Comparison of ENCODE assay signal across 13 mouse cellular contexts in genomic region chr9:90250141-90250775, GRCm38 (mm10). TPM values are rescaled to one million over a fixed set of nuclear protein-coding genes. Genes with fewer than 3 reads are reported as not detected.
DNase-seq lines count a peak whose midpoint lies in the region; ATAC-seq and TF ChIP-seq lines count a peak whose summit lies in the region.
"Had no signal": no experiment of that assay in that cellular context is flagged by ENCODE, and none has a peak within 500 bp of the region (broad histone marks: within the 10 kb centered on the region; RNA-seq: fewer than 3 reads in every experiment).

No protein-coding gene starts in this region.

- TF ChIP-seq POLR2A in MEL (IDR thresholded peaks at IDR 0.05; ENCODE audit: control insufficient read depth in 1 of 2, insufficient read depth in 1 of 2, low read depth in 1 of 2, low read length in 2 of 2, poor library complexity in 1 of 2): peak in 1 of 2 experiments; percentile 58; a peak in 2 of 4 replicates

- H3K36me3 ChIP-seq in heart, postnatal 0 days (replicated peaks; ENCODE audit: control insufficient read depth, insufficient read depth, low read length): no peaks in the 10 kb centered on the region
- peaks cover 1 to 49% of the 10 kb centered on the region in 2 experiments for H3K36me3 ChIP-seq in MEL (ENCODE audit: control insufficient read depth in 1 of 2, insufficient read depth in 2 of 2, low read length in 2 of 2)
- peaks cover 31% of the 10 kb centered on the region for H3K36me3 ChIP-seq in liver, embryonic 14.5 days (replicated peaks; ENCODE audit: control insufficient read depth, insufficient read depth, low read depth)
- H3K36me3 ChIP-seq in hindbrain, postnatal 0 days (ENCODE audit: insufficient read depth, low read length): peaks cover 3% of the 10 kb centered on the region; the same call in 1 of the 2 replicates

- ATAC-seq in heart, postnatal 0 days (ENCODE audit: insufficient read depth, low read depth): no peak
- ATAC-seq in erythroblast, adult 5-6 weeks (replicated peaks; ENCODE audit: low FRiP score, poor library complexity, severe bottlenecking): peak; percentile 80
- ATAC-seq in liver, embryonic 14.5 days (ENCODE audit: insufficient read depth): peak; percentile 91
- ATAC-seq in hindbrain, postnatal 0 days: no peak

- H3K9ac ChIP-seq in heart, postnatal 0 days (replicated peaks; ENCODE audit: low read depth, low read length): 0 out of 2 replicates have a peak overlapping the region, but pooled peaks have one; percentile 7
- H3K9ac ChIP-seq in MEL (ENCODE audit: control insufficient read depth, low read depth, low read length, poor library complexity, severe bottlenecking): peak overlapping the region; percentile 51
- H3K9ac ChIP-seq in liver, embryonic 14.5 days (replicated peaks): peak overlapping the region; percentile 82
- no peak overlapping the region for H3K9ac ChIP-seq in hindbrain, postnatal 0 days (replicated peaks; ENCODE audit: low read length)

- TF ChIP-seq EP300 in heart, postnatal 0 days (IDR thresholded peaks at IDR 0.05; ENCODE audit: low read depth): no peak
- TF ChIP-seq EP300 in MEL (IDR thresholded peaks at IDR 0.05; ENCODE audit: low read depth in 1 of 2, low read length in 2 of 2): peak; percentile 92 to 96
- TF ChIP-seq EP300 in liver, embryonic 14.5 days (IDR thresholded peaks at IDR 0.05; ENCODE audit: low read depth): peak; percentile 96

- no peaks in the 10 kb centered on the region for H3K9me3 ChIP-seq in heart, postnatal 0 days (replicated peaks; ENCODE audit: control insufficient read depth, low read length)
- H3K9me3 ChIP-seq in MEL (replicated peaks; ENCODE audit: insufficient read depth, low read length): no peaks in the 10 kb centered on the region
- no peaks in the 10 kb centered on the region for H3K9me3 ChIP-seq in liver, embryonic 14.5 days (ENCODE audit: control insufficient read depth, low read length)
- H3K9me3 ChIP-seq in hindbrain, postnatal 0 days (ENCODE audit: low read length): no peaks in the 10 kb centered on the region

- H3K79me2 ChIP-seq in MEL (ENCODE audit: control insufficient read depth, insufficient read depth, low read length, poor library complexity): no peaks in the 10 kb centered on the region; the same call in 1 of the 2 replicates

- H3K4me1 ChIP-seq in heart, postnatal 0 days (ENCODE audit: control insufficient read depth, insufficient read depth): peaks cover 16% of the 10 kb centered on the region
- peaks cover 33 to 46% of the 10 kb centered on the region in 2 experiments for H3K4me1 ChIP-seq in MEL (ENCODE audit: control insufficient read depth in 1 of 2, insufficient read depth in 2 of 2, low read length in 2 of 2)
- peaks cover 66 to 72% of the 10 kb centered on the region in 2 experiments for H3K4me1 ChIP-seq in liver, embryonic 14.5 days (replicated peaks; ENCODE audit: control insufficient read depth in 2 of 2, insufficient read depth in 2 of 2, low read length in 1 of 2)
- H3K4me1 ChIP-seq in hindbrain, postnatal 0 days (ENCODE audit: insufficient read depth, low read length): no peaks in the 10 kb centered on the region

- no peak overlapping the region for H3K4me2 ChIP-seq in heart, postnatal 0 days (ENCODE audit: low read depth, low read length)
- peak overlapping the region; percentile 80 for H3K4me2 ChIP-seq in liver, embryonic 14.5 days (ENCODE audit: low read depth)
- no peak overlapping the region for H3K4me2 ChIP-seq in hindbrain, postnatal 0 days (ENCODE audit: low read depth, low read length)

- no peak overlapping the region for H3K4me3 ChIP-seq in heart, postnatal 0 days (ENCODE audit: low read depth, low read length)
- H3K4me3 ChIP-seq in MEL (ENCODE audit: control insufficient read depth in 1 of 2, insufficient read depth in 1 of 2, low read depth in 2 of 2, low read length in 2 of 2): peak overlapping the region in 1 of 2 experiments; percentile 8; a peak in 1 of 4 replicates
- peak overlapping the region; percentile 33 to 43 for H3K4me3 ChIP-seq in liver, embryonic 14.5 days (ENCODE audit: insufficient read depth in 1 of 2, low read depth in 2 of 2, low read length in 2 of 2)
- H3K4me3 ChIP-seq in hindbrain, postnatal 0 days (ENCODE audit: low read length): no peak overlapping the region

- no peak overlapping the region for H3K27ac ChIP-seq in heart, postnatal 0 days (ENCODE audit: low read depth)
- peak overlapping the region; percentile 96 for H3K27ac ChIP-seq in MEL (ENCODE audit: control insufficient read depth, low read depth, low read length)
- H3K27ac ChIP-seq in liver, embryonic 14.5 days: peak overlapping the region; percentile 100
- no peak overlapping the region for H3K27ac ChIP-seq in hindbrain, postnatal 0 days

- no peak for TF ChIP-seq RAD21 in MEL (IDR thresholded peaks at IDR 0.05; ENCODE audit: low read depth, low read length)

- WGBS in heart, postnatal 0 days: 44% methylated on average over 5 of the region's 5 CpGs
- 18% methylated on average over 5 of the region's 5 CpGs for WGBS in liver, embryonic 14.5 days (ENCODE audit: insufficient replicate concordance)
- WGBS in hindbrain, postnatal 0 days: 87% methylated on average over 5 of the region's 5 CpGs

- H3K27me3 ChIP-seq in heart, postnatal 0 days (ENCODE audit: control insufficient read depth, insufficient read depth, low read length): no peaks in the 10 kb centered on the region
- H3K27me3 ChIP-seq in MEL (ENCODE audit: control insufficient read depth in 1 of 2, insufficient read depth in 2 of 2, low read length in 2 of 2): no peaks in the 10 kb centered on the region
- H3K27me3 ChIP-seq in liver, embryonic 14.5 days (ENCODE audit: control insufficient read depth, insufficient read depth, low read length): no peaks in the 10 kb centered on the region
- no peaks in the 10 kb centered on the region for H3K27me3 ChIP-seq in hindbrain, postnatal 0 days (ENCODE audit: insufficient read depth, low read length)

- no peak for DNase-seq in heart, postnatal 0 days (ENCODE audit: low spot score)
- DNase-seq in heart, postnatal 36 days: no peak
- peak; percentile 93 for DNase-seq in MEL (ENCODE audit: low read depth, low spot score)
- DNase-seq in liver, embryonic 14.5 days (ENCODE audit: low read depth in 3 of 3, low spot score in 3 of 3): peak; percentile 89 to 91 (median 90)
- DNase-seq in layer of hippocampus, postnatal 25 days (ENCODE audit: extremely low spot score in 1 of 2, low spot score in 1 of 2): no peak
- no peak for DNase-seq in gastrocnemius, postnatal 10 days
- DNase-seq in hindbrain, postnatal 0 days (ENCODE audit: low spot score): no peak
- DNase-seq: cerebellum, adult 11 months; heart, adult 11 months; kidney, postnatal 10 days; lung, postnatal 4 days; right cerebral cortex, adult 18-20 months had no signal

- TF ChIP-seq CTCF in heart, postnatal 0 days (IDR thresholded peaks at IDR 0.05; ENCODE audit: low read depth): no peak
- TF ChIP-seq CTCF in MEL (IDR thresholded peaks at IDR 0.05 in 2 of 3, conservative IDR thresholded peaks at IDR 0.05 in 1 of 3; ENCODE audit: control insufficient read depth in 1 of 3, insufficient read depth in 1 of 3, low read depth in 2 of 3, low read length in 3 of 3, poor library complexity in 1 of 3, severe bottlenecking in 1 of 3): no peak
- no peak for TF ChIP-seq CTCF in liver, embryonic 14.5 days (IDR thresholded peaks at IDR 0.05; ENCODE audit: low read depth)
- no peak for TF ChIP-seq CTCF in hindbrain, postnatal 0 days (IDR thresholded peaks at IDR 0.05; ENCODE audit: low read depth)

- intact Hi-C loops in heart, postnatal 36 days (cut with DNase I): no loop called here

TF ChIP-seq in MEL, 35 proteins besides CTCF, POLR2A, EP300 and RAD21 (continues in another document):
- TF ChIP-seq UBTF (IDR thresholded peaks at IDR 0.05; ENCODE audit: borderline replicate concordance, insufficient read depth, low read depth, low read length): no peak
- TF ChIP-seq ZNF384 (IDR thresholded peaks at IDR 0.05; ENCODE audit: low read depth, low read length): no peak
- TF ChIP-seq E2F4 (IDR thresholded peaks at IDR 0.05; ENCODE audit: borderline replicate concordance, low read depth, low read length): no peak
- TF ChIP-seq ZMIZ1 (IDR thresholded peaks at IDR 0.05; ENCODE audit: low read depth, low read length): 0 out of 2 replicates have a peak, but pooled peaks have one; percentile 16
- TF ChIP-seq MAZ (IDR thresholded peaks at IDR 0.05; ENCODE audit: low read depth, low read length): peak; percentile 55; the same call in 1 of the 2 replicates
- peak; percentile 52; the same call in 1 of the 2 replicates for TF ChIP-seq TBP (IDR thresholded peaks at IDR 0.05; ENCODE audit: low read depth, low read length)
- TF ChIP-seq USF2 (IDR thresholded peaks at IDR 0.05; ENCODE audit: borderline replicate concordance in 1 of 2, insufficient read depth in 1 of 2, low read depth in 1 of 2, low read length in 2 of 2): no peak
- no peak for TF ChIP-seq ZKSCAN1 (IDR thresholded peaks at IDR 0.05; ENCODE audit: low read depth, low read length)
- no peak for TF ChIP-seq MAX (IDR thresholded peaks at IDR 0.05; ENCODE audit: low read length)
- peak; percentile 97 for TF ChIP-seq TCF12 (IDR thresholded peaks at IDR 0.05; ENCODE audit: low read depth, low read length)
- TF ChIP-seq CHD1 (IDR thresholded peaks at IDR 0.05; ENCODE audit: low read depth, low read length): no peak
- 0 out of 2 replicates have a peak, but pooled peaks have one; percentile 46 for TF ChIP-seq MYC (IDR thresholded peaks at IDR 0.05; ENCODE audit: low read depth, low read length)
- TF ChIP-seq SMC3 (IDR thresholded peaks at IDR 0.05; ENCODE audit: low read depth, low read length): no peak
- TF ChIP-seq GATA1 (IDR thresholded peaks at IDR 0.05; ENCODE audit: low read depth, low read length): peak; percentile 95
- TF ChIP-seq ZC3H11A (IDR thresholded peaks at IDR 0.05; ENCODE audit: low read depth, low read length): no peak

RNA-seq across cellular contexts. Expression of gene Tbc1d2b, which starts 20.3 kb away (rescaled TPM):
- 11.6 and 24.7 TPM in 2 replicates for total RNA-seq in heart, postnatal 0 days (2014; rRNA removed; ENCODE audit: low replicate concordance)
- polyA plus RNA-seq in heart, postnatal 0 days (2015; fragmentation: Nextera tagmentation; extraction: Ambion mirVana): 2.9 and 3.2 TPM in 2 replicates
- total RNA-seq in heart, postnatal 36 days (2021): 10 to 100 TPM; 11.2 to 11.8 TPM
- total RNA-seq in MEL (2012; rRNA removed): 6.5 and 7.1 TPM in 2 replicates
- 10 to 100 TPM in 1 of 2 experiments, not detected in 1; 12.6 TPM for polyA plus RNA-seq in MEL (2012; ENCODE audit: insufficient read depth in 1 of 2, insufficient read length in 2 of 2, low read depth in 1 of 2, low replicate concordance in 2 of 2, missing spikeins in 1 of 2)
- total RNA-seq in erythroblast, adult 5-6 weeks (2015; ENCODE audit: low replicate concordance): 69.2 and 78.6 TPM in 2 replicates
- 76.9 and 83.4 TPM in 2 replicates for total RNA-seq in erythroblast, adult 5-6 weeks (2017; ENCODE audit: low replicate concordance)
- polyA plus RNA-seq in liver, embryonic 14.5 days (2012; rRNA removed): 9.8 and 10.1 TPM in 2 replicates
- 6.5 and 9.5 TPM in 2 replicates for polyA plus RNA-seq in liver, embryonic 14.5 days (2014; fragmentation: Nextera tagmentation; extraction: Ambion mirVana)
- 10 to 100 TPM in 1 of 2 experiments, 1 to 10 TPM in 1; 8.7 to 10.0 TPM for total RNA-seq in layer of hippocampus, postnatal 25 days (2021)
- 10 to 100 TPM; 22.2 to 23.3 TPM for total RNA-seq in gastrocnemius, postnatal 10 days (2021)
- total RNA-seq in hindbrain, postnatal 0 days (2014; rRNA removed): 17.7 and 23.1 TPM in 2 replicates
- polyA plus RNA-seq in hindbrain, postnatal 0 days (2015; fragmentation: Nextera tagmentation; extraction: Ambion mirVana): 3.8 and 4.1 TPM in 2 replicates

Comparison
In these comparisons a context has a peak if more than half of its experiments do, and no peak if none do; other contexts are left out.
1. ATAC-seq: peak in erythroblast, adult 5-6 weeks (single experiment) and liver, embryonic 14.5 days (single experiment); none in heart, postnatal 0 days (single experiment) and hindbrain, postnatal 0 days (single experiment).
2. DNase-seq: peak in MEL (single experiment) and liver, embryonic 14.5 days (3 of 3); none in heart, postnatal 0 days (single experiment), heart, postnatal 36 days (0 of 2), layer of hippocampus, postnatal 25 days (0 of 2), gastrocnemius, postnatal 10 days (single experiment) and hindbrain, postnatal 0 days (single experiment).
3. H3K27ac ChIP-seq: peak in MEL (single experiment) and liver, embryonic 14.5 days (single experiment); none in heart, postnatal 0 days (single experiment) and hindbrain, postnatal 0 days (single experiment).
4. H3K4me3 ChIP-seq: peak in liver, embryonic 14.5 days (2 of 2); none in heart, postnatal 0 days (single experiment) and hindbrain, postnatal 0 days (single experiment).